Mouse (Mus musculus) brain, embryonic 14.5 days (tissue): ENCODE measurements around the gene Il17rd.

ENCODE experiments used
- CTCF ChIP-seq: fragments of 200-500 bp; IDR thresholded peaks from 2 replicates; pipeline ENCODE4 v1.5.1; 2012; ENCODE audit warnings: inconsistent platforms, mild to moderate bottlenecking, moderate library complexity, borderline replicate concordance; ENCODE audit not compliant: insufficient read depth, insufficient read length; ENCODE audit errors: extremely low read depth
- POLR2A ChIP-seq: fragments of 200-500 bp; IDR thresholded peaks from 2 replicates; pipeline ENCODE4 v1.6.1; 2012; ENCODE audit warnings: mild to moderate bottlenecking, inconsistent platforms, borderline replicate concordance; ENCODE audit not compliant: poor library complexity, insufficient read depth, insufficient read length, severe bottlenecking; ENCODE audit errors: extremely low read depth

GRCm38 (mm10) chr14:27123543-27123942 is 84.8 kb downstream of the Il17rd start:
- TF ChIP-seq CTCF (no peak), POLR2A (no peak)
